Mouse (Mus musculus) layer of hippocampus, adult 11-12 months (tissue): ENCODE results near the gene Tspan11.
A peak's percentile ranks its signal among the peaks of the same experiment; 100 is the strongest.

Source experiments
- DNase-seq: peaks from one replicate; pipeline ENCODE4 v3.0.0; 2022; ENCODE audit warnings: low spot score

Gene Tspan11

DNA sequence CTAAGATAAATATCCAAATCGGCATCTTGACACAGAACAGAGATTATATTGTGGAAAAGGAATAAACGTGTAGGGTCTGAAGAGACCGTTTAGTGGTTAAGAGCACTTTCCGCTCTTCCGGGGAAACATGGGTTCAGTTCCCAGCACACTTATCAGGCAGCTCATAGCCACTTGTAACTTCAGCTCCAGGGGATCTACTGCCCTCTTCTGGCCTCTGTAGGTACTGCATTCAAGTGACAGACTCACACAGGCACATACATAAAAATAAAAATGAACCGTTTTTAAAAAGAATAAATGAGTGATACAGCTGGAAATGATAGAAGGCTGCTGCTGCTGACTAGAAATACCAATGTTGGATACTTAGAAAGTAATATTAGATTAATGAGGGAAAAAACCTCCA is 7.9 kb upstream of the Tspan11 start:
- DNase-seq, result no peak

DNA sequence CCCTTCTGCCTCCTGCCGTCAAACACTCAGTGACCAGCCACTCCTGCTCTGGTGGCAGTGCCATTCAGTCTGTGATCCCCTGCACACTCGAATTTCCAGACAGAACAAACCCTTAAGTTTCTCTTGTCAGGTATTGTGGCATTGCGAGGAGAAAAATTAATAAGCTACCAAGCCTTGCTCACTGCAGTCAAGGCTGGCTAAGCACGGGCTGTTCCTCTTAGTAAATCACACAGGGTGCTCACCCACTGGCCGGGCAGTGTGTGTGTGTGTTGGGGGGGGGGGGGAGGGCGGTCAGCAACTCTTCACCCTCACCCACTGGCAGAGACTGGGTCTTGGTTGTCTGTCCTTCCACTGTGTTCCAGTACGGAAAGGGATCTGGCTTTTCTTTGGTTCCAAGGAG is 473 bp upstream of the Tspan11 start:
- DNase-seq, result no peak

DNA sequence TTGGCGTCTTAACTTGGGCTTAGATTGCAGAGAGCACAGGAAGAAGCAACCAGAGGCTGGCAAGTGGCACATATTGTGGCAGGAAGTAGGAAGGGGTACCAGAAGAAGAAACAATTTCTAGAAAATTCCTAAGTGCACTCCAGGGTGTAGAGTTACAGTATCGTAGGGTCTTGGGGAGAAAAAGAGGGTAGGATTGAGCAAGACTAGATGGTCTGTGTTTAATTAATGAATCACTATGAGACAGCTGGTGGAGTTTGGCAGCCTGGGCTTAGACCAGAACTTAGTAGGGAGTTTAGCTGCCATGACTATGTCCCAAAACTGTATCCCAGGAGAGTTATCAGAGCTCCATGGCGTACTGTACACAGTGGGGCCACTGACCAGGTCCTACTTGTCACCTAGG is 1.2 kb downstream of the Tspan11 start:
- DNase-seq, result no peak

DNA sequence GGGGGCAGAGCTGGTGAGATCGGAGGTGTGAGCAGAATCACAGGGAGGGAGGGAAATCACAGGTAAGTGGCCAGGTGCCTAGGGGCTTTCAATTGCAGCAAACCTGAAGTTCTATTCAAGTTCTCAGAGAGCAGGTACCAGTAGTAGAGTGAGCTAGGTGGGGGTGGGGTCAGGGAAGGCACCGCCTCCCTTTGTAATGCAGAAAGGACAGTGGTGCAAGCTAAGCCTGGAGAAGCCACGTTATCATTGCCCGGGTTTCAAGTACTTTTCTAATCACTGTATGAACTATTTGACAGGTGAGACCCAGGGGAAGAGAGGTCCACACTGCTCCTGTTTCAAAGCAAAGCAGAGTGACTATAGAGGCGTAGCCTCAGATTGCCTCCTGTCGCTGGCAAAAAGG is 6.2 kb downstream of the Tspan11 start:
- no peak for DNase-seq

DNA sequence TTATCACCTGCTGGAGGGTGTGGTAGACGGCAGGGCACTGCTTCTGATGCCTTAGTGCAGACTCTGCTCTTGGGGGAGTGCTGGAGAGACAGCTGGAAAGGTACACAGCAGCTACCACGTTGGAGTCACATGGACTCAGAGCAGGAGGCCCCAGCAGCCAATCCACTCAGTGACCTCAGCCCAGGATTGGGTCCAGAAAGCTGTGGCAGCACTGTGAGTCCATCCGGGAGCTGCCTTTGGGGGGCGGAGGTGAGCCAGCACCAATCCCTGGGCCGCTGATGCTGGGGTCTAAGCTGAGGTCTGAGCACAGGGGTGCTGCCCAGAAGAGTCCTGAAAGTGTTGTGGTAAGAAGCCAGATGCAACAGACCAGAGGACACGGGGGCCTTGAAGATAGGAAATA is 7.6 kb downstream of the Tspan11 start:
- no peak for DNase-seq

DNA sequence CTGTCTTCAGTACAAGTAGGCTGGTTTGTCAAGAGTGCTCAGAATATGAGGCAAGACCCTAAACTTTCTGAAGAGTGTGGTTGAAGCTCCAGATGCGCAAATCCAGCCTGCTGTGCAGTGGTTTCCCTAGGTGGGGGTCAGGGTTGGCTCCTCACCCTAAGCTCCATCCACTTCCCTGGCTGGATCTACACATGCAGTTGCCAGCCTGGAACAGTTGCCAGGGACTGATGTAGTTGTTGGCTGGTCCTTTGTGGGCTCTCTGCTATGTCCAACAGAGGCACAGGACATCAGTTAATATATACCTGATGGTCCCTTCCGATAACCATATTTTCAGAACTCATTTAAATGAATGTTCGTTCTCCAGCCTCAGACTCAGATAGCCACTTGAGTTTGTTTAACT is 9.0 kb downstream of the Tspan11 start:
- no peak for DNase-seq

DNA sequence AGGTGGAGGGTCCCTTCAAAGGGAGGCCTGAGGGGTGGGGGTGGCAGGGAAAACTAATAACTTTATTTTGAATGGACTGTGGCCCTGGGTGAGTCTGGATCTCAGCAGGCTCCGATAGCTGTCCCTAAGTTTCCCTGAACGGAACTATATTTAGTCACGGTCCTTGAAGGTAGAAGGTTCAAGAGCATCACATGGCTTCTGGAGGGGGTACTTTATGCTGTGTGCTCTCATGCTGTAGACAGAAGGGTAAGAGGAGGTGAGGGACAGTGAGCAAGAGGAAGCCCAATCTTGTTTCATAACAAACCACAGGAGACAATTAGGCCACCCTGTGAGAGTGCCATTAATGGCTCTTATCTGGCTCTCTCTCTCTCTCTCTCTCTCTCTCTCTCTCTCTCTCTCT is 10.0 kb downstream of the Tspan11 start:
- DNase-seq, result no peak

DNA sequence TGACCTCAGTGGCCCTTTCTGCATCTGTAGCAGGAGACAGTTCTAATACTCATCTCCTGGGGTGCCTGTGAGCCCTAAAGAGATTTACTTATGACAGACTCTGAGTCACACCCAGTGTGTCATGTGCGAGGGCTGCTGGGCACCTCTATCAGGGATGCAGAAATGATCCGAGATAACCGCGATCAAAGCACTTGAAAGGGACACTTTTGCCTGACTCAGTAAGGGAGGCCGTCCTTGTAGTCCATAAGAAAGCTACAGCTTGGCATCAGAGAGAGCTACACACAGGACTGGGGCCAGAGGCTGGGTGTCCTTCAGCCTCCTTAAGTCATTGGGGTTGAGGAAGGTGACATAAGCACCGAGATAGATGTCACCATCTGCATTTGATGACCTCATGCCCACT is 12.7 kb downstream of the Tspan11 start:
- DNase-seq, result no peak

DNA sequence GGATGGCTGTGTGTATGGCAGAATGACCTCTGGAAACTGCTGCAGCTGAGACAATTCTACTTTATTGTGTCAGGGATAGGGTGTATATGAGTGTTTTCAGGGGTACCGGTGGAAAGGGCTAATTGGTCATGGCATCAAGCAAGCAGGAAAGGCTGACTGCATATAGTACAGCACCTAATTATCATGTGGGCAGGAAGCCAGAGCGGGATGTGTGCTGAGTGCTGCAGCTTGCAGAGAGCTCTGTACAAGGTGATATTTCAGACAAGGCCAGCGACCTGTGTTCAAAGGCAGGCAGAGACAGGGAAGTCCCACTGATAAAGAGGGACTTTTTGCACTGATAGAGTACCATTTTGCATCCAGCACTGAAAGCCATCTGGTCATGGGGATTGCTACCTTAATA is 13.9 kb downstream of the Tspan11 start:
- no peak for DNase-seq

DNA sequence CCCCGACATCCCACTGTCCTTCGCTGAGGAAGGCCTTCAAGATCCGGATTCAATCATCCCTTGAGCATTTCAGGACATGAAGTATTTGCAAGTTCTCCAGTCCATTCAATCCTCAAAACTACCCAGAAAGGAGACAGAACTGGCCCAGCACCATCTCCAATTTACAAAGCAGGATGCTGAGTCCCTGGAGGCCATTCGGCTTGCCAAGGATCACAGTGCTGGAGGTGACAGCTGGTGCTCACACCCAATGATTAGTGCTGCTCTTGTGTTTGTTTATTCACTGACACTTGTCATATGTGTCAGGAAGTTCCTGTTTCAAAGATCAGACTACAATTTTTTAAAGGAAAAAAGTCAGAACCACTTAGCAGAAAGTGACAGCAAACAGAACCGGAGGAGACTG is 14.3 kb downstream of the Tspan11 start:
- DNase-seq, result no peak

DNA sequence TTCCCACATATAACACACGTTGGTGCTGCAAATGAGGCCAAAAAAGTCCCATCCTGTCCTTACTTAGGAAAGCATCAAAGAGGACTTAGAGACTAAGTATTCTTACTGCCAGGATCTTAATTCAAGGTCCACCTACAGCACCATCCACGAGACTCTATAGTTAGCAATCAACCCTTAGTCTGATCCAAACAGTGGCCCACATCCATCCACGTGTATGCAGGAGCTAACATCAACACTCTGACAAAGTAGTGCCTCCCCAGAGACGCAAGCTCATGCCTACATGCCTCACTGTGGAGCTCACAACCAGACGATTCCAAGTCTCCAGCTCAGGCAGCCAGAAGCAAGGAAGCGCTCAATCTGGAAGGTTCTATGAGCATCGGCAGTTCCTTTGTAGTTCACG is 15.2 kb downstream of the Tspan11 start:
- DNase-seq, result no peak

DNA sequence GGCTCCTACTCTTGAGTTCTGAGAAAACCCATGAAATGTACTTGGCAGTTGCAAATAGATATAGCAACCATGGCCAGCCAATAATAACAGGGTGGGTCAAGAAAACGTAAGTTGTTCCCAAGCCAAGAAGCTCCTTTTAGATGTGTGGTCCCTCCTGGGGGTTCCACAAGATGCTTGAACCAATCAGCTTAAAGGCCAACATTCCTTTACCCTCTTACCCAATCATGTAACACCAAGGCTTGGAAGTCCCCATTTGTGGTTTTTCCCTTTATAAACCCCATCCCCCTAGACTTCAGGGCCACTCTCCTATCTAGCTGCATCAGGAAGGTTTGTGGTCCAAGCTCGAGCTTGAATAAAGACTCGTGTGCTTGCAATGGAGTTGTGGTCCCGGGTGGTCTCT is 23.2 kb downstream of the Tspan11 start:
- DNase-seq, result no peak

DNA sequence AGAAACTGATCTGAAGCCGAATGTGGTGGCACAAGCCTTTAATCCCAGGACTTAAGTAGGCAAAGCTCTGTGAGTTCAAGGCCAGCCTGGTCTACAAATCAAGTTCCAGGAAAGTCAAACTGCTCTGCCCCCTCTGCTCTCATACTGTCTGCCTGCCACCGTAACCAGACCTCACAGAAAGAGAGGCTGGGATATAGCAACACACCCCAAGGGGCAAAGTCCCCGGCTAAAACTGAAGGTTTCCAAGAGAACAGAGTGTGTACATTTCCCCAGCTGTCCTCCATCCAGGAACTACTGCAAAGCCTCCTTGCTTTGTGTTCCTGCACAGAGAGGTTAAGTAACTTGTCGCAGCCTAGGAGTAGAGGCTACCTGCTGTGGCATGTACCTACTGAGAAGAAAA is 24.3 kb downstream of the Tspan11 start:
- DNase-seq, result no peak

DNA sequence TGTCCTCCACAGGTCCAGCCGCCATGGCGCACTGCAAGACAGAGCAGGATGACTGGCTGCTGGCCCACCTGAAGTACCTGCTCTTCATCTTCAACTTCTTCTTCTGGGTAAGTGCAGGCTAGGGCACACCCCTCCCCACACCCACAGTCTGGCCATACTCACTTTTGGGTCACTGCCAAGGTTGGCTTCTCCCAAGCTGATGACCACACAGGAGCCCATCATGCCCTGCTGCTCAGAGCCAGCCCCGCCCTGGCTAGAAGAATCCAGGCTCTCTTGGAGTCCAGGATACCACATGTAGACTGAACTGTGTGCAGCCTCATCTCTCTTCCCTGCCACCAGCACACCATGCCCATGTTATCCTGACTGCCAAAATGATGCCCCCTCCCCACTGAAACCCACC is 25.5 kb downstream of the Tspan11 start:
- no peak for DNase-seq

DNA sequence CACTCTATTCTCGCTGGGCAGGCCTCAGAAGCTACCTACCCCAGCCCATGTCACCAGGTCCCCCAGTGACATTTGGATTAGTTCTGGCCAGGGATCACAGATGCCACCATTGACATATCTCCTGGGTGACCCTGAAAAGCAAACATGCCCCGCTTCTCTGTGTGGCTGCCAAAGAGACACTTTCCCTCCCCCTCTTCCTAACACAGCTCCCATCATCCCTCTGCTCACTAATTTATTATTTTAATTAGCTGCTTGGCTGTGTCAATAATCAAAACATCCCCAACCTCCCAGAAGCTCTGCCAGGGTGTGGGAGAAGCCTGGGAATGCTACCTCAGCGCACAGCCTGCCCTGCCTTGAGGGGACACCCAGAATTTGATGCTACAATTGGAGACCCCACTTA is 29.6 kb downstream of the Tspan11 start:
- DNase-seq, result no peak

DNA sequence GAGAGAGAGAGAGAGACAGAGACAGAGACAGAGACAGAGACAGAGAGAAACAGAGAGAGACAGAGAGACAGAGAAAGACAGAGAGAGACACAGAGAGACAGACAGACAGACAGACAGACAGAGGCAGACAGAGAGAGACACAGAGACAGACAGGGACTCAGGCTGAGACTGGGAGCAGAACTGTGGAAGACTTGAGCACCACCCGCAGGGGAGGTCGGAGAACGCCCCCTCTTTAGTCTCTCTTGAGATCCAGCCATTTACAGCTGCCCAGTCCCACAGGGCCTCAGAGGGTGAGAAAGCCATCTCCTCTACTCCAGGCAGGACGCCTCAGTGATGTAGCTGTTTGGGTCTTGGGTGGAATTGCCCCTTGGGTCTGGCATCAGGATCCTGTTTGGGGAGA is 30.3 kb downstream of the Tspan11 start:
- no peak for DNase-seq

DNA sequence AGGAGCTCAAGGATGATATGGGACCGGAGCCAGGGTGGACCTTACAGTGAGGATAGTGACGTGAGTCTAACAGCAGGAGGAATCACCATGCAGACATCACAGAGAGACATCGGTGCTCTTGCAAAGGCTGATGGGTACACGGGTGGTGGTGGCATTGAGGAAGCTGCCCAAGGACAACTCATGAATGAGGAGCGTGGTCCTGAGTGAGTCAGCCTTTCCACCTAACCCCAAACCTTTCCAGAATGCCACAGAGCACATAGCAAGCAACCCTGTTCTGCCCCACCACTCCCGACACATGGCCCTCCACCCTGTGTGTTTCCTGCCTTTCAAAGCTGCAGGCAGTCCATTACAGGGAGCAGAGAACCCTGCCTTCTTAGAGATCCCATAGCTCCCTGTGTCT is 32.1 kb downstream of the Tspan11 start:
- no peak for DNase-seq

DNA sequence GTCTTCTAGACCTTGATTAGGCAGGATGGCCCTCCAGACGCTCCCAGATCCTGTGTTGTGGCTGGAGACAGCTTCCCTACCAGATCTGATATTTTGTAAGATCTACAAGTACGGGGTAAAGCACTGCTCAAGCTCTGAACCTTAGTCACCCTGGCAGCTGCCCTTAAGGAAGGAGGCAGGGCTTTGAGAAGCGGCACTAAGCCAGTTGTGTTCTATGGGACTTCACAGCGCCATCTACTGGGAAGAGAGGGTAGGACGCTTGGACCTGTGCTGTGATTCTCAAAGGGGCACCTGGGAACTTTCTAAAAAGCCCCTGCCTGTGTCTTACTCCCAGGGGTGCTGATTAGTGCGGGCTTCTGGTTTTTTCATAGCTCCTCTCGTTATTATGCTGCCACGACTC is 33.3 kb downstream of the Tspan11 start:
- peak; percentile 83 for DNase-seq

DNA sequence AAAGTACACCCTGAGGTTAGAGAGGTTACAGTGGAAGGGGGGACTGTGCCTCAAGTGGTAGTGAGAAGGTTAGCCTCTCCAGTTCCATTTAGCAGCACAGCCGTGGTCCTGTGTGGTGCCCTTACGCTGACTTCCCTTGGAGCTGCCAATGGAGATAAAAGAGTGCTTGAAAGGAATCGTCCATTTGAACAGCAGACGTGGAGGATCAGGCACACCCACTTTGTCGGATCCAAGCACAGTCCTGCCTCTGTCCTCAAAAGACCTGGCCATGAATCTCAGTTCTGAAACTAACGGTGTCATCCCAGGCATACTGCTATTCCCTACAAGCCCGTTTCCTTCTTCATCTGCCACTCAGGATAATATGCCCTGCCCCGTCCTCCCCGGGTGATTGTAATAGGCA is 34.6 kb downstream of the Tspan11 start:
- DNase-seq, result no peak

DNA sequence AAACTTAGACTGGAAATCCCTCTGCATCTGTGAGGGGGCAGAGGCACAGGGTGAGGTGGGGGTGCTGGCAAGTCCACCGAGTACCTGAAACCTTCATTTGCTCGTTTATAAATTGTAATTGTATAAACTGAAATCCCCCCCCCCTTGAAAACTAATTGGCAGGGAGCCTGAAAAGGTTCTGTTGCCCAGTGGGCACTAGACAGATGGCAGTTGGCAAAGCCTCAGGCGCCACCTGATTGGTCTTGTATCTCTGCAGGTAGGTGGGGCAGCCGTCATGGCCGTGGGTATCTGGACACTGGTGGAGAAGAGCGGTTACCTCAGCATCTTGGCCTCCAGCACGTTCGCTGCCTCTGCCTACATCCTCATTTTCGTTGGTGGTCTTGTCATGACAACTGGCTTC is 35.9 kb downstream of the Tspan11 start:
- no peak for DNase-seq

DNA sequence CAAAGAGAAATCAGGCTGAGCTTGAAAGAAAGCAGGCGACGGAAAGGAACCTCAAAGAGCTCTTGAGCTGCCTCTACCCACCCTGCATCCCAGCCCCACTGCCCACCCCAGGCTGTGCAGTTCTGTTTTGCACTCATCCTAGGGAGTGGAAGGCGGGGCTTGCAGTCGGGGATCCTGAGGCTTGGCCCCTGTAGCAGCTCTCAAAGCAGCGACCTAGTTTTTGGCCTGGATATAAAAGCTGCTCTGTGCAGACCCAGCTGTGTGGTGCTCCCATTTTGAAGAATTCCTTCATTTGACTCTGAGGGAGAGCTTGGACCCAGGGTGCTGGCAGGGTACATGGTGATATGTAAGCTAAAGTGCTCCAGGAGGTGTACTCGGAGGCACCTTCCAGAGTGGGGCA is 37.4 kb downstream of the Tspan11 start:
- DNase-seq, result peak; percentile 19

DNA sequence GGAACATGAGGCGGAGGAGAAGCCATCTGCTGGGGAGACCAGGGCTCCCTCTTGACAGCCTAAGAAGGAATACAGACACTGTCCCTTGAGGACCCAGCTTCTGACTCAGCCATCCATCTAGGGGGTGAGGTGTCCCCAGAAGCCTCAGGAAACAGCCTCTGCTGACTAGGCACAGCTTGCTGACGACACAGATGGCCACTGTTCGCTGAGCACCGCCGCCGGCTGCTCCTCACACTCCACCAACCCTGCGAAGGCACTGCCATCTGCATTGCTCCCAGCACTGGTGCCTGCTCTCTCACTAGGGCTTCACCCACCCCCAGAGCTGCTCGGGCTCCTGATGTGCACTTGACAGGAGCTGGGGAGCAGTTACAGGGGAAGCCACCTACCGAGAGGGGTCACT is 38.5 kb downstream of the Tspan11 start:
- DNase-seq, result peak; percentile 80

DNA sequence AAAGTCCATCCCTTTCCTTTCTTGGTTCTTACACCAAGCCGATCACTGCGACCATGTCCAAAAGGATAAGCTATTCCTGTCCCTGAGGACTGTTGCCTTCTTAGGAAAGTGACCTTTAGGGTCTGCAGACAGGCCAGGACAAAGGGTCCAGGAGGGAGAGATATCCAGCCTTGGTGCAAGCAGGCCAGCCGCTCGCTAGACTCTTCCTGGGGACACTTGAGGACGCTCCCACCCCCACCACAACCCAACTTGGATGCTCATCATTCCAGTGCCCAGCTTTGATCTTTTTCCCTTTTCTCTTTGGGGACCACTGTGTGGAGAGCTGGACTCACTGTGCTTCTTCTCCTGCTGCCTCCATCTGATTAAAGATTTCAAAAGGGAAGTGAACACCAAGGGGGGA is 41.3 kb downstream of the Tspan11 start:
- DNase-seq, result no peak

DNA sequence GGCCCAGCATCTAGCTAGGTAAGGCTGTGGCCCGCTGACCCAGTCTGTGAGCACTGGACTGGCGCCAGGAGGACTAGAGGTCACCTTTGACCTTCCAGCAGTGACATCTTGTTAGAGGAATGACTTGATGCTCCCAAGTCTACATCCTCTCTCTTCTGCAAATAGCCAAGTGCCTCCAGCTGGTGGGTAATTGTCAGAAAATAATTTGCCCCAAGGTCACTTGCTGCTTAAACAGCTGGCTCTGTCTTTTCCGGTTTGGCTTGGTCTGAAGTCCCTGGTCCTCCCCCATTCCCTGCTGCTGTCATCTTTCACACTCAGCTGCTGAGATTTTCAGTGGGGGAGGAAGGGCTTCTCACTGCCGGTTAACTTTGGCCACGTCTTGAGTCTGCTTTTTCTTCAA is 45.3 kb downstream of the Tspan11 start:
- no peak for DNase-seq

DNA sequence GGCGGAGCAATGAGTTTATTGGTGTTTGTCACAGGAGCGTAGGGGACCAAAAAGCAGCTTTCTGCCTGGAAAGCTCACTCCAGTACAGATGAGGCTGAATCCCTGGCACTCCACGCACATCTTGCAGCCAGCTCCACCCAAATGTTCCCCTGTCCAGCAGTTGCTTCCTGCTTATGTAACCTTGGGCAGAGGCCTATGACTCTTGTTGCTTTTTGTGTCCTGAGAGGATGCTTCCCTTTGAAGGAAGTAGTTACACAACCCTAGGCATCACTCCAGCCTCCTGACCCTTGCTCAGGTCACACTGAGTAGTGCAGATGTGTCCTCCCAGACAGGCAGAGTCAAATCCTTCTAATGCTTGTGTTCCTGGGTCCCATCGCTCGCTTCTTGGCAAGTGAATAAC is 46.5 kb downstream of the Tspan11 start:
- no peak for DNase-seq

DNA sequence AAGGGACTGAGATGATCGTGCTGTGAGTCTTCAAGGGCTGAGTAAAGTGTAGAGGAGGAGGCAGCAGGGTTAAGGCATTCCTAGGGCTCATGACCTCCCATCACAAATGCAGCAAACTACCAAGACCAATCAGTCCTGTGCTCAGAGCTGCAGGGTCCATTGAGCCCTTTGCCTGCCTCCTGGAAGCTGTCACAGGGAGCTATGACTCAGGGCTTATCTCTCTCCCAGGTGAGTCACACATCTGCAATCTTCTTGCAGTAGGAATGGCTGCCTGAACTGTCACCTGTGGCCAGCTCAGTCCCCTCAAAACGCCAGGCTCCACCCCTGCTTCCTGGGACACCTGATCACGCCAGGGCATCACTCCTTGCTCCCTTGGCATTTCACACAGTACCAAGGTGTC is 47.7 kb downstream of the Tspan11 start:
- no peak for DNase-seq
